Mouse (Mus musculus) forebrain, embryonic 16.5 days (tissue): Measurements from ENCODE around the gene Eif4g1. TPM values are rescaled to one million over a fixed set of nuclear protein-coding genes. Genes with fewer than 3 reads are reported as not detected.
A peak's percentile ranks its signal among the peaks of the same experiment; 100 is the strongest.
"Not testable (repeated sequence)": the region's sequence is repeated elsewhere in the genome, so short reads cannot be mapped to it uniquely, and the experiment has no call there.

ENCODE experiments used
- ATAC-seq: fragments of 200-750 bp; cut with Nextera tagmentation; 2 replicates; pipeline ENCODE4 v1.8.0; 2017; ENCODE audit warnings: mild to moderate bottlenecking, moderate library complexity
- H3K27ac ChIP-seq: fragments of 300-500 bp; sonication (generic); 2 replicates; pipeline ENCODE4 v1.5.1; 2014; ENCODE audit warnings: low read length, control low read depth
- H3K27me3 ChIP-seq: fragments of 300-500 bp; sonication (generic); replicated peaks from 2 replicates; pipeline ENCODE4 v1.6.1; 2014; ENCODE audit warnings: low read length; ENCODE audit not compliant: control insufficient read depth, insufficient read depth
- H3K36me3 ChIP-seq: fragments of 300-500 bp; sonication (generic); 2 replicates; pipeline ENCODE4 v1.6.1; 2014; ENCODE audit not compliant: control insufficient read depth, insufficient read depth
- H3K4me1 ChIP-seq: fragments of 300-500 bp; sonication (generic); replicated peaks from 2 replicates; pipeline ENCODE4 v1.6.1; 2014; ENCODE audit warnings: low read length; ENCODE audit not compliant: control insufficient read depth, insufficient read depth
- H3K4me2 ChIP-seq: fragments of 300-500 bp; sonication (generic); 2 replicates; pipeline ENCODE4 v1.6.1; 2014; ENCODE audit warnings: mild to moderate bottlenecking, low read length, control low read depth
- H3K4me3 ChIP-seq: fragments of 300-500 bp; sonication (generic); replicated peaks from 2 replicates; pipeline ENCODE4 v1.5.1; 2014; ENCODE audit warnings: mild to moderate bottlenecking, low read length, control low read depth
- H3K9ac ChIP-seq: fragments of 300-500 bp; sonication (generic); replicated peaks from 2 replicates; pipeline ENCODE4 v1.6.1; 2014; ENCODE audit warnings: low read depth, low read length, control low read depth
- H3K9me3 ChIP-seq: fragments of 300-500 bp; sonication (generic); 2 replicates; pipeline ENCODE4 v1.6.1; 2016; ENCODE audit warnings: low read length; ENCODE audit not compliant: control insufficient read depth
- WGBS: fragments of 180-500 bp; shearing (Covaris S2); extraction: QIAGEN DNeasy Blood & Tissue Kit; methylation state at CpG from one replicate; pipeline ENCODE4 v1.1.7; 2014; 5-methylcytosine and 5-hydroxymethylcytosine counted together
- polyA plus RNA-seq: library from polyadenylated mRNA; unstranded; fragments of >200 nt; fragmentation: Nextera tagmentation; extraction: Ambion mirVana; gene quantifications from 2 replicates; pipeline ENCODE4 v1.2.1, GENCODE M21; 2015

The Eif4g1 gene
- 131 and 142 TPM in 2 replicates for polyA plus RNA-seq

DNA sequence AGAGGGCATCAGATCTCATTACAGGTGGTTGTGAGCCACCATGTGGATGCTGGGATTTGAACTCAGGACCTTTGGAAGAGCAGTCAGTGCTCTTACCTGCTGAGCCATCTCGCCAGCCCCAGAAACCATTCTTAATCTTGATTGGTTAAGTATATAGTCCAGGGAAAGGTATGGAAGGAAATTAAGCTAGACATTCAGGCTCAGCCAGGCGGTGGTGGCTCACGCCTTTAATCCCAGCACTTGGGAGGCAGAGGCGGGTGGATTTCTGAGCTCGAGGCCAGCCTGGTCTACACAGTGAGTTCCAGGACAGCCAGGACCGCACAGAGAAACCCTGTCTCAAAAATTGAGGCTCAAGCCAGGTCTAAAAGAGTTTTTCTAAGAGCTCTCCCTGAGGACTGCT is at the start of gene Eif4g1:
TSS of gene Eif4g1 (plus strand) at position 301 of the 400 bp plus-strand sequence.
- not testable (repeated sequence) for H3K27me3 ChIP-seq, H3K9me3 ChIP-seq, H3K4me3 ChIP-seq, H3K36me3 ChIP-seq, H3K4me2 ChIP-seq, H3K27ac ChIP-seq, H3K9ac ChIP-seq, ATAC-seq, H3K4me1 ChIP-seq
- 96% methylated on average over 5 of the region's 6 CpGs for WGBS

DNA sequence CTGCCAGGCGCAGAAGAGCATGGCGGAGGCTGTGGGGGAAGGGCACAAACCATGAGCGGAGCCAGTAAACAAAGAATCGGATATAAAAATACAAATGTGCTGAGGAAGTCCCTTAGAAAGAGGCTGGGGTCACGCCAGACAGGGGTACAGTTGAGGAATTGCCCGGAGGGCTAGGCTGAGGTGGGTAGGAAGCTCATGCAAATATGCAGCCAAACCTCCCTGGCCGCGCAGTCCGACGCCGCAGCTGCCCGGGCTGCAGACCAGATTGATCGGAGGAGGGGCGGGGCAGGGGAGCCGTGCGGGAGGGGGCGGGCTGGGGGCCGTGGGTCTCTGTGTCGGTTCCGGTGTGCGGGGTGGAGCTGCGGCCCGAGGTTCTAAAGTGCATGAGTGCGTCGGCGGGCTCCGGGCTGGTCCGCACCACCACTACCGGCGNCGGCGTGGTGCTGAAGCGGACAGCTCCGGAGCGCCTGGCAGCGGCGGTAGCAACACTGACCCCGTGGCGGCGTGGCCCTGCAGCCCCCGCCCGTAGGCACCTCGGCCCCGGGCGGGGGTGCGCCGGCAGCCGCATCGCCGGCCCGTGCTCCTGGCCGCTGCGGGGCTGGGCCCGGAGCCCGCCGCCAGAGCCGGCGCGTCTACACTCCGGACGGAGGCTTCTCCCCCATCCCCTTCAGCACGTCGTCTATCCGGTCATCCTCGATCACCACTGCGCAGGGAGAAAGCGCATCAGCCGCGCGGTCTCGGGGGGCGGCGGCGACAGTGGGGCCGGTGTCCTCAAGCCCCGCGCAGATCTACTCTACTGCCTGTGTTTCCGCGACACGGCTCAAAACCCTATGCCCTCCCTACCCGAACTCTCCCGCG is 48.3 kb upstream of the Eif4g1 start:
- Histone ChIP-seq H3K4me1 (peaks cover 16% of the 10 kb centered on the region), H3K9me3 (no peaks in the 10 kb centered on the region), H3K4me2 (peak overlapping the region; percentile 92), H3K9ac (peak overlapping the region; percentile 72), H3K4me3 (peak overlapping the region; percentile 78), H3K36me3 (no peaks in the 10 kb centered on the region), H3K27ac (peak overlapping the region; percentile 92), H3K27me3 (no peaks in the 10 kb centered on the region)
- WGBS = under 1% methylated on average over 79 of the region's 83 CpGs
- ATAC-seq = peak; percentile 6; the same call in 1 of the 2 replicates

GRCm38 (mm10) chr16:20620399-20620735 is 47.7 kb upstream of the Eif4g1 start:
- no peaks in the 10 kb centered on the region for H3K36me3 ChIP-seq
- peak; percentile 1; the same call in 1 of the 2 replicates for ATAC-seq
- peaks cover 16% of the 10 kb centered on the region for H3K4me1 ChIP-seq
- peak overlapping the region; percentile 92 for H3K27ac ChIP-seq
- no peaks in the 10 kb centered on the region for H3K27me3 ChIP-seq
- H3K4me2 ChIP-seq = peak overlapping the region; percentile 92
- no peaks in the 10 kb centered on the region for H3K9me3 ChIP-seq
- peak overlapping the region; percentile 78 for H3K4me3 ChIP-seq
- under 1% methylated on average over 9 of the region's 9 CpGs for WGBS
- H3K9ac ChIP-seq = peak overlapping the region; percentile 72

GRCm38 (mm10) chr16:20620751-20621190 is 47.3 kb upstream of the Eif4g1 start:
- 0% methylated on average over 32 of the region's 32 CpGs for WGBS
- peak overlapping the region; percentile 92 for H3K4me2 ChIP-seq
- ATAC-seq = peak; percentile 18
- H3K9ac ChIP-seq = peak overlapping the region; percentile 72
- H3K9me3 ChIP-seq = no peaks in the 10 kb centered on the region
- H3K4me1 ChIP-seq = peaks cover 16% of the 10 kb centered on the region
- no peaks in the 10 kb centered on the region for H3K36me3 ChIP-seq
- peak overlapping the region; percentile 78 for H3K4me3 ChIP-seq
- H3K27ac ChIP-seq = peak overlapping the region; percentile 92
- no peaks in the 10 kb centered on the region for H3K27me3 ChIP-seq

GRCm38 (mm10) chr16:20621191-20621990 is 46.7 kb upstream of the Eif4g1 start, which contains the start of gene Camk2n2:
Gene Camk2n2, minus strand, starts transcription at chr16:20621287.
- no peaks in the 10 kb centered on the region for H3K9me3 ChIP-seq
- under 1% methylated on average over 63 of the region's 92 CpGs for WGBS
- H3K4me1 ChIP-seq = peaks cover 16% of the 10 kb centered on the region
- no peaks in the 10 kb centered on the region for H3K36me3 ChIP-seq
- H3K4me3 ChIP-seq = peak within 1 kb of the TSS; percentile 78
- H3K27me3 ChIP-seq = no peaks in the 10 kb centered on the region
- peak within 1 kb of the TSS; percentile 92 for H3K4me2 ChIP-seq
- H3K27ac ChIP-seq = peak within 1 kb of the TSS; percentile 92
- peak; percentile 62 for ATAC-seq
- H3K9ac ChIP-seq = peak within 1 kb of the TSS; percentile 72

DNA sequence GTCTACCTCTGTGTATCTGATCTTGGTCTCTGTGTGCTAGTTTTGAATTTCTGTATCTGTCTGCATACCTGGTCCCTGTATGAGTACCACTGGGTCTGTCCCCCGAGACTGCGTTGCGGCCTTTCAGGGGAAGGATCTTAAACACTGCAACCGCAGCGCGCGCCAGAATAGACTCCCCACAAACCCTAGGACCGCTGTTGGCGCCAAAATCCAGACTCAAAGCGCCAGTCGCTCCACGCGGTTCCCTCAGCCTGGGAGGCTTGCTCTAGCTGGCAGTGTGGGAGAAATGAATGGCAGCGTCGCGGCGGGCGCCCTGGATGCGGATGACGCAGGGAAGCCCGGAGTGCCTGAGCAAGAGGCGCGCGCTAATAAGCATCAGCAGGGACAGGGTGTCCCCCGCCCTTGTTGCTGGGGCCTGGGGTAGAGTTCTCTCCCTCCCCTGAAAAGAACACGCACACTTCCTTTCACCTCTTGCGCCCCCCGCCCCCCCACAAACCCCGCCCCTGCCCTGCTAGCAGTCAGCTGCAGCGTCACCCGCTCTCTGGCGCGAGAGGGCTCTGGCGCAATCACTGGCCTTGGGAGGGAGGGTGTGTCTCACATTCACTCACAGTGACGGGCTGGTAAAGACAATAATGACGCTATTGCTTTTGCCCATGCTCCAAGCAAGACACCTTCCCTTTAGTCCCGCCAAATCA is 46.0 kb upstream of the Eif4g1 start:
- Histone ChIP-seq H3K4me2 (peak overlapping the region; percentile 92), H3K36me3 (no peaks in the 10 kb centered on the region), H3K9ac (peak overlapping the region; percentile 72), H3K4me1 (peaks cover 16% of the 10 kb centered on the region), H3K27ac (peak overlapping the region; percentile 92), H3K4me3 (peak overlapping the region; percentile 78), H3K9me3 (no peaks in the 10 kb centered on the region), H3K27me3 (no peaks in the 10 kb centered on the region)
- under 1% methylated on average over 36 of the region's 37 CpGs for WGBS
- peak; percentile 52 for ATAC-seq

DNA sequence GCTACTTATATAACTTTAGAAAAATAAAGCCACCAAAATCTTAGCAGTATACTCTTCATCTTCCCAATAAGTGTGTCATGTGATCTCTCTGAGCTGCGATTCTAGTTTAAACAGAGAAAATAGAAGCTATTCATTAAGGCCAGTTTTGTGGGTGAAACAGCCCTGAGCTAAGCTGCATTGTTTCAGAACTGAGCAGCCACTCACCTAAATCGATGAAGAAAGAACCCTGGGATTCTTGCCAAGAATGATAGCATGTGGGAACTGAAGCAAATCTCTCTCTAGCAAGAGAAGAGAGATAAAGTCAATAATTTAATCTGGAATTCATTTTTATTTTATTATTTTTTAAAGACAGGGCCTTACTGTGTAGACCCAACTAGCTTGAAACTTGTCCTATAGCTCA is 44.9 kb upstream of the Eif4g1 start:
- 7% methylated on average over 2 of the region's 2 CpGs for WGBS
- H3K36me3 ChIP-seq = no peaks in the 10 kb centered on the region
- H3K4me2 ChIP-seq = no peak overlapping the region
- no peak overlapping the region; the same call in 1 of the 2 replicates for H3K27ac ChIP-seq
- no peaks in the 10 kb centered on the region for H3K9me3 ChIP-seq
- H3K4me1 ChIP-seq = peaks cover 16% of the 10 kb centered on the region
- no peaks in the 10 kb centered on the region for H3K27me3 ChIP-seq
- H3K4me3 ChIP-seq = no peak overlapping the region
- ATAC-seq = no peak
- H3K9ac ChIP-seq = no peak overlapping the region

DNA sequence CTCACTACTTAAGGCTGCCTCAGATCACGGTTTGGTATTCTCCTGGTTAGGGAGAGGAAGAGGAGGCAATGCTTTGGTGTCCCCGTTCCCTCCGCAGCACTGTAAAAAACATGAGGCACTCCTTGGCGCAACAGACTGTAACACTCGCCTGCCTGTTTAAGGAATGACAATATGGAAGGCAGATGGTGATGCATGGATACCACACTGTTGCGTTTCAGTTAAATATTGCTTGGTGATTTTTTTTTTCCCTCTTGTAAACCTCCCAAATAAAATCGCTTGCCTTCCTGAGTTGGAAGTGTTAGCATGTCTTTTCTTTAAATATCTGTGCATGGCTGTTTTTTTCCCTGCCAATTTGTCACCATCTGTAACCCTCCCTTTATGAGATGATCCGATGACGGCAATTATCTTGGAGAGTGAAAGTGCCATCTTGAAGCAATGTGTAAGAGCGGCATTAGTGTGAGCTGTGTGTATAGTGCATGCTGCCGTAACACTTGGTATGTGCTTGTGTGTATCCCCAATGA is 39.2 kb upstream of the Eif4g1 start:
- Histone ChIP-seq H3K27me3 (no peaks in the 10 kb centered on the region), H3K4me3 (no peak overlapping the region), H3K36me3 (no peaks in the 10 kb centered on the region), H3K9me3 (no peaks in the 10 kb centered on the region), H3K9ac (no peak overlapping the region), H3K27ac (peak overlapping the region; percentile 65), H3K4me2 (peak overlapping the region; percentile 90), H3K4me1 (peaks cover 23% of the 10 kb centered on the region)
- 33% methylated on average over 11 of the region's 11 CpGs for WGBS
- peak; percentile 86 for ATAC-seq
